Mouse (Mus musculus) ES-E14 (cell line): ENCODE measurements around the gene Krt222.

ENCODE experiments used
- CHD2 ChIP-seq: IDR thresholded peaks from 2 replicates; pipeline ENCODE4 v1.6.1; 2014; ENCODE audit warnings: mild to moderate bottlenecking, low read depth, low read length, inconsistent platforms
- HCFC1 ChIP-seq: IDR thresholded peaks from 2 replicates; pipeline ENCODE4 v1.6.1; 2012; ENCODE audit warnings: low read length, inconsistent platforms, borderline replicate concordance; ENCODE audit not compliant: insufficient read depth
- ZNF384 ChIP-seq: IDR thresholded peaks from 2 replicates; pipeline ENCODE4 v1.6.1; 2012; ENCODE audit warnings: low read depth, low read length, inconsistent platforms

- TF ChIP-seq CHD2 (no peak), ZNF384 (no peak), HCFC1 (no peak)
Observed at GRCm38 (mm10) chr11:99229641-99230260, 14.1 kb downstream of the Krt222 start.
